Mouse (Mus musculus) olfactory bulb, adult 2 months (tissue): ENCODE measurements at regions not wholly inside any gene's neighbourhood (a gene's known extent, or its start where the extent isn't known, plus 50 kb on each side); places are given as distances from the start of the nearest gene placed in this dataset.

Source experiments
- H3K27ac ChIP-seq: fragments of 200-500 bp; 2 replicates; pipeline ENCODE4 v1.5.1; 2012; ENCODE audit warnings: low read depth, low read length; ENCODE audit not compliant: insufficient read depth
- H3K4me1 ChIP-seq: fragments of 200-500 bp; 2 replicates; pipeline ENCODE4 v1.6.1; 2012; ENCODE audit warnings: low read length; ENCODE audit not compliant: control insufficient read depth, insufficient read depth
- H3K4me3 ChIP-seq: fragments of 200-500 bp; 2 replicates; pipeline ENCODE4 v1.5.1; 2012; ENCODE audit warnings: mild to moderate bottlenecking, low read depth, low read length, moderate library complexity; ENCODE audit not compliant: insufficient read depth
- CTCF ChIP-seq: fragments of 200-500 bp; IDR thresholded peaks from 2 replicates; pipeline ENCODE4 v1.5.1; 2012; ENCODE audit warnings: low read depth, mild to moderate bottlenecking, low read length, moderate library complexity; ENCODE audit not compliant: insufficient read depth
- POLR2A ChIP-seq: fragments of 200-500 bp; IDR thresholded peaks from 2 replicates; pipeline ENCODE4 v1.6.1; 2012; ENCODE audit warnings: mild to moderate bottlenecking, low read depth, low read length, moderate library complexity; ENCODE audit not compliant: insufficient read depth
- whole genome bisulfite sequencing: fragments of 180-500 bp; shearing (Covaris S2); methylation state at CpG from one replicate; pipeline ENCODE4 v1.1.7; 2018; 5-methylcytosine and 5-hydroxymethylcytosine counted together

DNA sequence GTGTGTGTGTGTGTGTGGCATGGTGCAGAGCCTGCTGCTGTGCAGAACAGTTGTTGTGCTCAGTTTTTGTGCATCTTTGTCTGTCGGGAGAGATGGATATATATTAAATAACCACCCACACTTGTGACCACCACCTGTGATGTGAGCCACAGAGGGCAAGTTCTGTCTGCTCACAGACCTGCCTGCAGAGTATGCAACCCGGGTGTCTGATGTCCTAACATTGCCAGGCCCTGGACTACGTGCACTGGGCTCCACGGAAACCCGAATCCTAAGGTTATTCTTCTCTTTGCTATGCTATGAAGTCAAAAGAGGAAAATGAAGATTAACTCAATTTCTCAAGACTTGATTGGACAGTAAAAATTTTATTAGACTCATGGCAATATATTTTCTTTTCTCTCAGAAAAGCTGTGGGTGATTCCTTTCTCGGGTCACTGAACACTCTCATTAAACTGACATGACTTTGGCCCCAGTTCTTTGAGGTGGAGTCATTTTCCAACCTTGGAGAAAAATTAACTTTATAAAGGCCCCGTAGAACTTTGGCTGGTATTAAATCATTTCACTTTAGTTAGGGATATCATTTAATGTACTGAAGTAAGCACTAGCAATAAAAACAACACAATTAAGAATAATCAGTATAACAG, 100.6 kb upstream of the 1700020N01Rik start:
- Histone ChIP-seq H3K4me3 (no peak overlapping the region), H3K4me1 (no peaks in the 10 kb centered on the region), H3K27ac (no peak overlapping the region)
- TF ChIP-seq POLR2A (no peak), CTCF (no peak)
- whole genome bisulfite sequencing = 88% methylated on average over 7 of the region's 7 CpGs

DNA sequence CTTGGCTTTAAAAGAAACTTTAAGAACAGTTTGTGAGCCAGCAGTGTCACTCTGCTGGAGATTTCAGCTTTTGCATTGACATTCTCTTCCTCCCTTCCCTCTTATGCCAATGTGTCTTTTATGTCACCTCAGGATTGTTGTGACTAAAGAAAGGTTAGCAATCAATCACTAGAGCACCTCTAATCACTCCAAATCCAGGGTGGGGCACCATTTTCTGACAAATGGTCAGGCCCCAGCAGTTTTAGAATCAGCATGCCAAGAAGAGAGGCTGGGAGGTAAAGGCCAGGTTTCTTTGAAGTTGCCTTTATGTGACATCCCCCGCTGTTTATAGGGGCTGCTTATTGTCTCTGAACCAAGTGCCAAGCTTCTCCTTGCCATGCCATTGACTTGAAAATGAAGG, 98.4 kb upstream of the 1700020N01Rik start:
- TF ChIP-seq CTCF (no peak), POLR2A (no peak)
- Histone ChIP-seq H3K27ac (no peak overlapping the region), H3K4me3 (no peak overlapping the region), H3K4me1 (no peaks in the 10 kb centered on the region)
- WGBS = 62% methylated on average over 1 of the region's 1 CpGs

- no peak overlapping the region for H3K4me3 ChIP-seq
- no peak overlapping the region for H3K27ac ChIP-seq
- TF ChIP-seq CTCF (no peak), POLR2A (no peak)
- 90% methylated on average over 3 of the region's 3 CpGs for whole genome bisulfite sequencing
- H3K4me1 ChIP-seq = no peaks in the 10 kb centered on the region
Measured at GRCm38 (mm10) chr10:21497110-21497509, 95.8 kb upstream of the 1700020N01Rik start.

DNA sequence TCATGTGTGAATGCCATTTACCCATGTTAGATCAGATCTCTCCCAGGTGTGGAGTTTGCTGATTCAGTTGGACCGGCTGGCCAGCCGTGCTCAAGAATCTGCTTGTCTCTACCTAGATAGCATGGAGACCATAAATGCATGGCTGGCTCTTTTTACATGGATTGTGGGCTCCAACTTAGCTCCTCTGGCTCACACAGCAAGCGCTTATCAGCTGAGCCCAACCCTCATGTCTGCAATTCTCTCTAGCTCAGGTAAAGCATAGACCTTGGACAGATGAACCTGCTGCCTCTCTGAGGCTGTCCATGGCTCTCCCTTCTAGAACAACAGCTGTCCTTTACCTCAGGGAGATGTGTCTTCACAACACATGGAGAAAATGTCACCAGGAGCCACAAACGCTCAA, 94.8 kb upstream of the 1700020N01Rik start:
- Histone ChIP-seq H3K4me1 (no peaks in the 10 kb centered on the region), H3K27ac (no peak overlapping the region), H3K4me3 (no peak overlapping the region)
- 95% methylated on average over 4 of the region's 4 CpGs for WGBS
- no peak for TF ChIP-seq CTCF

DNA sequence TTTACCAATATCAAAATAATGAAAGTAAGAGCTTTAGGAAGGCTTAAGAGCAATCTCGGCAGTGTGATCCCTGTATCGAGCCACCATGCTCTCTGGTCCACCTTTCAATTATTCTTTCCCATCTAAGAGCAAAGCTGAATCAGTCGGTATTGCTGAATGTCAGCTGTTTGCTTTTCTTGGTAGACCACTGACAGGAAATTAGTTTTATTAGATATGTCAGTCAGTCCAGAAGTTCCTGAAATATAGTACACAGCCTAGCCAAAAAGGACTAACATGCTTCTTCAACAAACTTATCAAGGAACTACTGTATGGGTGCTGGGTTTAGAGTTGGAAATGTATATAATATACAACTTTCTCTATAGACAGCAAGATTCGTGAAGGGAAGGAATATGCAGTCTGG, 91.3 kb upstream of the 1700020N01Rik start:
- TF ChIP-seq CTCF (no peak), POLR2A (no peak)
- H3K27ac ChIP-seq = no peak overlapping the region
- 94% methylated on average over 4 of the region's 4 CpGs for WGBS
- H3K4me1 ChIP-seq = no peaks in the 10 kb centered on the region
- no peak overlapping the region for H3K4me3 ChIP-seq

DNA sequence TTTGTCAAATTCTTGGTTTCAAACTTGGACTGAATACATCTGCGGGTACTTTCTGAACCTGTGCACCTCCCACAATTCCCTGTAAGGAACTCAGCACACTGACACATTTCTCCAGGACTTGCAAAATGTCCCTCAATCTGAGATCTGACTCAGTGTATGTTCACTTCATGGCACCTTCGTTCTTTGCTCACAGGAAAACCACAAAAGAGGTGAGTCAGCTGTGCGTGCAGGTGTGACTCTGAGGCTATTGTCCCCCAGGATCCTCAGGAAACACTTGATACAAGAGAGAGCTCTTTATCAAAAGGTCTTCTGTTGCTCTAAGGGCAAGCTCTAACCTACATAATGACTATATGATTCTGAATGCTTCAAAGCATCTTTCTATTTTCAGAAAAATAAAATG, 88.5 kb upstream of the 1700020N01Rik start:
- Histone ChIP-seq H3K4me3 (no peak overlapping the region), H3K27ac (no peak overlapping the region), H3K4me1 (no peaks in the 10 kb centered on the region)
- TF ChIP-seq CTCF (no peak), POLR2A (no peak)
- 88% methylated on average over 3 of the region's 3 CpGs for WGBS

DNA sequence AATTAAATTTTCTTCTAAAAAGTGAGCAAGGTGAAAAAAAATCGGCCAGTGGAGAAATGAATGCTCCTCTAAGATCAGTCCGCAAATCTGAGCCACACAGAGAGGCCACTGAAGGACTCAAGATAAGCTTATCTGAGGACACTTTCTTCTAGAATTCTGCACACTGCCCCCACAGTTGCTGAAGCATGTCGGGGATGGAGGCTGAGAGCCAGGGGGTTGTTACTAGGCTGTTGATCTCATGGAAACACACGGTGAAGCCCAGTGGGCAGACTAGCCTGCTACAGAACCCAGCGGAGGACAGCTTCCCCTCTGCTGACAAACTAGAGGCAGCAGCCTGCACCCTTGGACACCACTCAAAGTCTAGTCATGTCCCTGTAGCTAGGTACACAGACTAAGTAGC, 81.6 kb upstream of the 1700020N01Rik start:
- no peak overlapping the region for H3K27ac ChIP-seq
- peaks cover 2% of the 10 kb centered on the region; the same call in 1 of the 2 replicates for H3K4me1 ChIP-seq
- H3K4me3 ChIP-seq = no peak overlapping the region
- no peak for TF ChIP-seq POLR2A
- 78% methylated on average over 5 of the region's 5 CpGs for WGBS

GRCm38 (mm10) chr10:21512486-21512885, 80.5 kb upstream of the 1700020N01Rik start:
- WGBS = 96% methylated on average over 13 of the region's 13 CpGs
- Histone ChIP-seq H3K4me3 (no peak overlapping the region), H3K27ac (no peak overlapping the region), H3K4me1 (peaks cover 2% of the 10 kb centered on the region; the same call in 1 of the 2 replicates)
- TF ChIP-seq POLR2A (no peak), CTCF (no peak)

DNA sequence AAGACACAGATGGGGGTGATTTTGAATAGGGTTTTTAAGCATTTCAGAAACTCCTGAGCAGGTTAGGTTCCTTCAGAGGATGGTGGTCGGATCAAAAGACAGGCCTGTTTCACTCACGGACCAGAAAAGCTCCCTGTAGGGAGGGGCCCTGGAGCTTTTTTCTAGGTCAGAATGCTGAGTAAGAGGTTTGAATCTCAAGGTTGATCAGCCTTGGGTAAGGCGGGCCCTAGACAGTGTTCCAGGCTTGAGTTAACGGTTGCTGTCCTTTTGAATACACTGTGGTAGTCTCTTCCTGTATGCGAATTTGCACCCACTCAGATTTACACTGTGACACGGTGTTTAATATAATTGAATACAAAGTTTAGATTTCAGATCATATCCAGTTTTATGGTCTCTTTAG, 75.2 kb upstream of the 1700020N01Rik start:
- Histone ChIP-seq H3K4me1 (no peaks in the 10 kb centered on the region), H3K4me3 (no peak overlapping the region), H3K27ac (no peak overlapping the region)
- 96% methylated on average over 6 of the region's 6 CpGs for WGBS
- TF ChIP-seq POLR2A = no peak
- no peak for TF ChIP-seq CTCF

GRCm38 (mm10) chr10:21520854-21521253, 72.1 kb upstream of the 1700020N01Rik start:
- no peak for TF ChIP-seq CTCF
- no peak for TF ChIP-seq POLR2A
- WGBS = 81% methylated on average over 9 of the region's 9 CpGs
- H3K27ac ChIP-seq = no peak overlapping the region
- H3K4me1 ChIP-seq = no peaks in the 10 kb centered on the region
- H3K4me3 ChIP-seq = no peak overlapping the region
